Mouse (Mus musculus) limb, embryonic 15.5 days (tissue): ENCODE measurements around the gene Gphb5. TPM values are rescaled to one million over a fixed set of nuclear protein-coding genes. Genes with fewer than 3 reads are reported as not detected.

Experiments
- ATAC-seq: fragments of 200-750 bp; cut with Nextera tagmentation; 2 replicates; pipeline ENCODE4 v1.8.0; 2017; ENCODE audit warnings: low read depth, moderate TSS enrichment; ENCODE audit not compliant: insufficient number of reproducible peaks, low FRiP score, low TSS enrichment
- H3K27ac ChIP-seq: fragments of 300-500 bp; sonication (generic); 2 replicates; pipeline ENCODE4 v1.5.1; 2015; ENCODE audit warnings: moderate library complexity, mild to moderate bottlenecking, inconsistent platforms
- H3K27me3 ChIP-seq: fragments of 300-500 bp; sonication (generic); 2 replicates; pipeline ENCODE4 v1.6.1; 2015; ENCODE audit warnings: inconsistent platforms
- H3K36me3 ChIP-seq: fragments of 300-500 bp; sonication (generic); 2 replicates; pipeline ENCODE4 v1.6.1; 2015; ENCODE audit warnings: inconsistent platforms
- H3K4me1 ChIP-seq: fragments of 300-500 bp; sonication (generic); 2 replicates; pipeline ENCODE4 v1.6.1; 2015; ENCODE audit warnings: inconsistent platforms
- H3K4me2 ChIP-seq: fragments of 300-500 bp; sonication (generic); 2 replicates; pipeline ENCODE4 v1.6.1; 2015; ENCODE audit warnings: mild to moderate bottlenecking, inconsistent platforms
- H3K4me3 ChIP-seq: fragments of 300-500 bp; sonication (generic); 2 replicates; pipeline ENCODE4 v1.5.1; 2015; ENCODE audit warnings: mild to moderate bottlenecking, inconsistent platforms
- H3K9ac ChIP-seq: fragments of 300-500 bp; sonication (generic); 2 replicates; pipeline ENCODE4 v1.6.1; 2015; ENCODE audit warnings: inconsistent platforms
- H3K9me3 ChIP-seq: fragments of 300-500 bp; sonication (generic); 2 replicates; pipeline ENCODE4 v1.6.1; 2016; ENCODE audit warnings: inconsistent platforms
- WGBS: fragments of 180-500 bp; shearing (Covaris S2); methylation state at CpG from one replicate; pipeline ENCODE4 v1.1.7; 2015; 5-methylcytosine and 5-hydroxymethylcytosine counted together
- polyA plus RNA-seq: library from polyadenylated mRNA; unstranded; fragments of >200 nt; fragmentation: Nextera tagmentation; extraction: Ambion mirVana; gene quantifications from 2 replicates; pipeline ENCODE4 v1.2.1, GENCODE M21; 2015

Gene Gphb5
- polyA plus RNA-seq, 1 experiment from 2014 or later = not detected

GRCm38 (mm10) chr12:75364416-75364815 lies 52.2 kb downstream of the Gphb5 start:
- WGBS = 95% methylated on average over 4 of the region's 4 CpGs
- H3K9ac ChIP-seq = no peak overlapping the region

GRCm38 (mm10) chr12:75362456-75362855 lies 54.1 kb downstream of the Gphb5 start:
- H3K36me3 ChIP-seq = no peaks in the 10 kb centered on the region
- ATAC-seq = no peak
- H3K4me2 ChIP-seq = no peak overlapping the region
- H3K27me3 ChIP-seq = no peaks in the 10 kb centered on the region
- no peak overlapping the region for H3K9ac ChIP-seq
- no peaks in the 10 kb centered on the region for H3K9me3 ChIP-seq
- no peak overlapping the region for H3K4me3 ChIP-seq
- H3K4me1 ChIP-seq = peaks cover 11% of the 10 kb centered on the region; the same call in 1 of the 2 replicates
- WGBS = 87% methylated on average over 16 of the region's 16 CpGs
- H3K27ac ChIP-seq = no peak overlapping the region

More at GRCm38 (mm10) chr12:75364416-75364815, 52.2 kb downstream of the Gphb5 start:
- no peak overlapping the region for H3K27ac ChIP-seq
- H3K4me3 ChIP-seq = no peak overlapping the region
- H3K27me3 ChIP-seq = no peaks in the 10 kb centered on the region
- H3K4me2 ChIP-seq = no peak overlapping the region
- H3K36me3 ChIP-seq = no peaks in the 10 kb centered on the region
- H3K4me1 ChIP-seq = peaks cover 10% of the 10 kb centered on the region; the same call in 1 of the 2 replicates
- H3K9me3 ChIP-seq = no peaks in the 10 kb centered on the region
- ATAC-seq = no peak

Other genes with a start within 250 kb of the Gphb5 start
- gene Kcnh5, start 239.4 kb downstream of the Gphb5 start, polyA plus RNA-seq = 0.66 and 0.92 TPM in 2 replicates
- gene Rhoj, start 108.5 kb downstream of the Gphb5 start, polyA plus RNA-seq = 107 and 108 TPM in 2 replicates
- 9.1 and 11.5 TPM in 2 replicates for gene Ppp2r5e, start 179.5 kb upstream of the Gphb5 start, polyA plus RNA-seq